Mouse (Mus musculus): Measurements from ENCODE around the gene Cacna2d2.

GRCm38 (mm10) chr9:107493511-107493910 is 94.1 kb downstream of the Cacna2d2 start:
- TF ChIP-seq CTCF (IDR thresholded peaks at IDR 0.05; ENCODE audit: control insufficient read depth, insufficient read depth, insufficient read length) (no peak), MYOG (IDR thresholded peaks at IDR 0.05; ENCODE audit: control insufficient read depth, extremely low read depth, insufficient read length) (no peak), FOSL1 (IDR thresholded peaks at IDR 0.05; ENCODE audit: insufficient read depth, low read length, poor library complexity, severe bottlenecking) (no peak), USF1 (IDR thresholded peaks at IDR 0.05; ENCODE audit: low read depth) (no peak), MAX (IDR thresholded peaks at IDR 0.05) (no peak), CEBPB (IDR thresholded peaks at IDR 0.05; ENCODE audit: low read depth) (no peak), MYOD1 (IDR thresholded peaks at IDR 0.05; ENCODE audit: control insufficient read depth, insufficient read length, low read depth) (no peak)
